Mouse (Mus musculus) ovary, adult 2 months (tissue): Measurements from ENCODE around the gene Sowahc. TPM values are rescaled to one million over a fixed set of nuclear protein-coding genes. Genes with fewer than 3 reads are reported as not detected.

Source experiments
- polyA plus RNA-seq: library from polyadenylated mRNA; depleted of rRNA; stranded (reverse); fragments of >200 nt; gene quantifications from 2 replicates; pipeline ENCODE4 v1.2.3, GENCODE M21; 2012; rRNA removed

Sowahc gene
- 4.5 and 4.8 TPM in 2 replicates for polyA plus RNA-seq

DNA sequence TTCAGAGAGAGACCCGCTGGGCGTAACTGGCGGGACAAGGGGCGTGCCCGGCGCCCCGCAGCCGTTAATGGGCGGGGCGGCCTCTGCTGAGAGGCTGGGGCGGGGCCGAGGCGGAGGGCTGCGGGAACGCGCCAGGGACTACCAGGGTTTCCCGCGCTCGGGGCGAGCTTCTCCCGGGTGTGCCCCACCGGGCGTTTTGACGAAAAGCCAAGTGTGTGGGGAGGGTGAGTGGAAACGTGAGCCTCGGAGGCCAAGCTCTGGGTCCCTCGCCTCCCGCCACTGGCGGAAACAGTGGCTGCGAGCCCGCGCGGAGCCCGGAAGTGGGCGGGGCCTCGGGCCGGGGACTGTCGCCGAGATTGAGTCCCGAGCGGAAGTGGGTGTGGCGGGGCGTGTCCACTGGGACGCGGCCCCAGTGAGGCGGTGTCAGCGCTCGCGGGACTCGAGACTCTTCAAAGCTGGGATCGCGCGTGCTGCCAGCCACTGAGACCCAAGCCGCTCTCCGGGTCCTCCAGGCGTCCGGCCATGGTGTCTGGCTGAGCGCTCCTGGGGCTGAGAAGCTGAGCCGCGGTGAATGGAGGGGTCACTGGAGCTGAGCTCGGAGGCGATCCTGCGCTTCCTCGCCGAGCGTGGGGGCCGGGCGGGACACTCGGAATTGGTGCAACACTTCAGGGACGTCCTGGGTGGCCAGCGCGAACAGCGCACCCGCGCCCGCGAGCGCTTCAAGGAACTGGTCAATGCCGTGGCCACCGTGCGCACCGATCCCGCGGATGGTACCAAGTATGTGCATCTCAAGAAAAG lies at the start of gene Sowahc, which contains the start of gene Sept10:
Sowahc (plus strand) TSS at position 481 of the 798 bp plus-strand sequence.
Sept10 (minus strand) TSS at position 375 of the 798 bp plus-strand sequence.

Other genes with a start within 250 kb of the Sowahc start
- gene Sept10, start 106 bp upstream of the Sowahc start, polyA plus RNA-seq: 8.9 and 13.4 TPM in 2 replicates
- gene P4ha1, start 101.3 kb downstream of the Sowahc start, polyA plus RNA-seq: 15.3 and 17.4 TPM in 2 replicates
- gene Gm10273, start 173.7 kb downstream of the Sowahc start, polyA plus RNA-seq: 2.1 and 3.9 TPM in 2 replicates
- not detected in 2 replicates for gene Pla2g12b, start 181.7 kb downstream of the Sowahc start, polyA plus RNA-seq
- 1.6 and 1.8 TPM in 2 replicates for gene Oit3, start 219.8 kb downstream of the Sowahc start, polyA plus RNA-seq